Mouse (Mus musculus): ENCODE measurements around the gene Adh1. TPM values are rescaled to one million over a fixed set of nuclear protein-coding genes. Genes with fewer than 3 reads are reported as not detected.

The Adh1 gene
- polyA plus RNA-seq, 1 experiment from 2014 or later: 1.3 TPM

GRCm38 (mm10) chr3:138238046-138238445 lies 22.7 kb upstream of the Adh1 start:
- Histone ChIP-seq H3K27ac (no peak overlapping the region), H3K4me3 (replicated peaks; ENCODE audit: low read length) (no peak overlapping the region), H3K27me3 (ENCODE audit: control insufficient read depth, insufficient read depth, low read length) (no peaks in the 10 kb centered on the region), H3K9ac (no peak overlapping the region), H3K4me1 (replicated peaks; ENCODE audit: control insufficient read depth, insufficient read depth, low read length) (0 out of 2 replicates have a peak, but pooled peaks cover 5% of the 10 kb centered on the region), H3K36me3 (replicated peaks; ENCODE audit: control insufficient read depth, insufficient read depth) (no peaks in the 10 kb centered on the region), H3K9me3 (ENCODE audit: control insufficient read depth, low read length) (no peaks in the 10 kb centered on the region), H3K4me2 (replicated peaks) (no peak overlapping the region)
- ATAC-seq (ENCODE audit: low FRiP score) (no peak), DNase-seq (ENCODE audit: low spot score) (no peak)
- WGBS: 87% methylated on average over 10 of the region's 10 CpGs

GRCm38 (mm10) chr3:138239461-138239860 lies 21.3 kb upstream of the Adh1 start:
- H3K27me3 ChIP-seq (ENCODE audit: control insufficient read depth, insufficient read depth, low read length): no peaks in the 10 kb centered on the region
- no peak overlapping the region for H3K4me2 ChIP-seq (replicated peaks)
- ATAC-seq (ENCODE audit: low FRiP score) (no peak), DNase-seq (ENCODE audit: low spot score) (no peak)
- H3K27ac ChIP-seq: no peak overlapping the region
- 93% methylated on average over 6 of the region's 6 CpGs for WGBS
- H3K4me1 ChIP-seq (replicated peaks; ENCODE audit: control insufficient read depth, insufficient read depth, low read length): 0 out of 2 replicates have a peak, but pooled peaks cover 5% of the 10 kb centered on the region
- H3K9ac ChIP-seq: no peak overlapping the region
- H3K36me3 ChIP-seq (replicated peaks; ENCODE audit: control insufficient read depth, insufficient read depth): no peaks in the 10 kb centered on the region
- no peak overlapping the region for H3K4me3 ChIP-seq (replicated peaks; ENCODE audit: low read length)
- no peaks in the 10 kb centered on the region for H3K9me3 ChIP-seq (ENCODE audit: control insufficient read depth, low read length)

GRCm38 (mm10) chr3:138240411-138240810 lies 20.4 kb upstream of the Adh1 start:
- DNase-seq (ENCODE audit: low spot score) (peak; percentile 34), ATAC-seq (ENCODE audit: low FRiP score) (no peak)
- no peak overlapping the region for H3K27ac ChIP-seq
- H3K4me2 ChIP-seq (replicated peaks): no peak overlapping the region
- H3K27me3 ChIP-seq (ENCODE audit: control insufficient read depth, insufficient read depth, low read length): no peaks in the 10 kb centered on the region
- 92% methylated on average over 3 of the region's 3 CpGs for WGBS
- H3K9me3 ChIP-seq (ENCODE audit: control insufficient read depth, low read length): no peaks in the 10 kb centered on the region
- no peak overlapping the region for H3K9ac ChIP-seq
- H3K4me1 ChIP-seq (replicated peaks; ENCODE audit: control insufficient read depth, insufficient read depth, low read length): 0 out of 2 replicates have a peak, but pooled peaks cover 5% of the 10 kb centered on the region
- H3K4me3 ChIP-seq (replicated peaks; ENCODE audit: low read length): no peak overlapping the region
- no peaks in the 10 kb centered on the region for H3K36me3 ChIP-seq (replicated peaks; ENCODE audit: control insufficient read depth, insufficient read depth)

DNA sequence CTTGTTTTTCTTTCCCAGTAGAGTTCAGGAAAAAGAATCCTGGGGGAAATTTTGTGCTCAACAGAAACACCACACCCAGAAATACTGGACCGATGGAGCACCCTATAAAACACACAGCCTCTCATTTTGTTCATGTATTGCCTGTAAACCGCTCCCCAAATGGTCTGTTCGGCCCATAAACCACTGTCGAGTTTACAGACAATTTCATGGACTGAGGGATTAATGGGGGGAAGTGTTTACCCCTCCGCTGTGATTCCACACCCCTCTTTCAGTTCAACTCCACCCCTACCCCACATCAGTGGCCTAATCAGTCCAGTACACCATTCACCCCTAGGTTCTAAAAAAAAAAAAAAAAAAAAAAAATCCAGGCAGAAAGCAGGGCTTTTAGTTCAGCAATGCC lies 19.8 kb upstream of the Adh1 start:
- H3K4me1 ChIP-seq (replicated peaks; ENCODE audit: control insufficient read depth, insufficient read depth, low read length): 0 out of 2 replicates have a peak, but pooled peaks cover 5% of the 10 kb centered on the region
- no peak overlapping the region for H3K27ac ChIP-seq
- no peaks in the 10 kb centered on the region for H3K27me3 ChIP-seq (ENCODE audit: control insufficient read depth, insufficient read depth, low read length)
- WGBS: 85% methylated on average over 5 of the region's 5 CpGs
- no peak for DNase-seq (ENCODE audit: low spot score)
- no peaks in the 10 kb centered on the region for H3K36me3 ChIP-seq (replicated peaks; ENCODE audit: control insufficient read depth, insufficient read depth)
- no peaks in the 10 kb centered on the region for H3K9me3 ChIP-seq (ENCODE audit: control insufficient read depth, low read length)
- no peak overlapping the region for H3K9ac ChIP-seq
- no peak overlapping the region for H3K4me2 ChIP-seq (replicated peaks)
- no peak overlapping the region for H3K4me3 ChIP-seq (replicated peaks; ENCODE audit: low read length)
- ATAC-seq (ENCODE audit: low FRiP score): no peak

DNA sequence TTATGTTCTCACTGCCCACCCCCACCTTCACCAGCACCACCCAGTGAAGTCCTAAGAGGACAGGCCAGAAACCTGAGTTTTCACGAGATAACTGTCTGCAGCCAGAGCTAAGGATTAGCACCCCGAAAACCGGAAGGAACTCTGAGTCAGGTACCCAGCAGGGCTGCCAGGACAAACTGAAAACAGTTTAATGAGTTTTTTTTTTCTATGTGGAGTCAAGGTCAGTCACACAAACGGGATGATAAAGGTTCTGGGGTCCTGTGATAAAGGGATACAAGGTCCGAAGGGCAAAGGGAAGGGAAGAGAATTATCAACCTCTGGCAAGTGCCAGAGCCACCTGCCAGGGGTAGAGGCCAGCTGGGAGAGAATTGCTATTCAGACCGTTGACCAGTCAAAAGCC lies 19.4 kb upstream of the Adh1 start:
- no peak overlapping the region for H3K27ac ChIP-seq
- H3K9ac ChIP-seq: no peak overlapping the region
- no peak for DNase-seq (ENCODE audit: low spot score)
- 0 out of 2 replicates have a peak, but pooled peaks cover 5% of the 10 kb centered on the region for H3K4me1 ChIP-seq (replicated peaks; ENCODE audit: control insufficient read depth, insufficient read depth, low read length)
- H3K36me3 ChIP-seq (replicated peaks; ENCODE audit: control insufficient read depth, insufficient read depth): no peaks in the 10 kb centered on the region
- no peak overlapping the region for H3K4me3 ChIP-seq (replicated peaks; ENCODE audit: low read length)
- WGBS: 75% methylated on average over 6 of the region's 6 CpGs
- no peak overlapping the region for H3K4me2 ChIP-seq (replicated peaks)
- no peak for ATAC-seq (ENCODE audit: low FRiP score)
- no peaks in the 10 kb centered on the region for H3K27me3 ChIP-seq (ENCODE audit: control insufficient read depth, insufficient read depth, low read length)
- no peaks in the 10 kb centered on the region for H3K9me3 ChIP-seq (ENCODE audit: control insufficient read depth, low read length)

GRCm38 (mm10) chr3:138242021-138242726 lies 18.6 kb upstream of the Adh1 start:
- Histone ChIP-seq H3K4me2 (replicated peaks) (no peak overlapping the region), H3K4me1 (replicated peaks; ENCODE audit: control insufficient read depth, insufficient read depth, low read length) (0 out of 2 replicates have a peak, but pooled peaks cover 5% of the 10 kb centered on the region), H3K9me3 (ENCODE audit: control insufficient read depth, low read length) (no peaks in the 10 kb centered on the region), H3K4me3 (replicated peaks; ENCODE audit: low read length) (no peak overlapping the region), H3K36me3 (replicated peaks; ENCODE audit: control insufficient read depth, insufficient read depth) (no peaks in the 10 kb centered on the region), H3K9ac (no peak overlapping the region), H3K27ac (peak overlapping the region; percentile 7; the same call in 1 of the 2 replicates), H3K27me3 (ENCODE audit: control insufficient read depth, insufficient read depth, low read length) (no peaks in the 10 kb centered on the region)
- 53% methylated on average over 14 of the region's 14 CpGs for WGBS
- DNase-seq (ENCODE audit: low spot score) (peak; percentile 55), ATAC-seq (ENCODE audit: low FRiP score) (peak; percentile 61; the same call in 1 of the 2 replicates)

DNA sequence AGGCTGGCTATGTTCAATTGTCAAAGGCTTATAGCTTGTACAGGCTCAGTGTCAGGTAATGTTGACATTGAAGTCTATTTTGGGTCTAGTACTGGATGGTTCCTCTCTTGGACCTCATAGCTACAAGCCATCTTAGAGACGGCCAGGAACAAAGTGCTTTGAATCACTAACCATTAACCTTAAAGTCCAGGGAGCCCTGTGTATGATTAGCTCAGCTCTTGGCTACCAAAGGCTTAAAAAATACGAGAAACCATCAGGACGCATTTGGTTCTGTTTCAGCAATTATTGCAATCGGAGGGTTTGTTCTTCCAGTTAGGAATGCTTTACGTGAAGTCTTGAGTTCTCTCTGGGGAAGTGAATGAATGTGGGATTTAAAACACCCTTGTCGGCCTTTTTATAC lies 17.9 kb upstream of the Adh1 start:
- no peak overlapping the region for H3K4me2 ChIP-seq (replicated peaks)
- no peaks in the 10 kb centered on the region for H3K9me3 ChIP-seq (ENCODE audit: control insufficient read depth, low read length)
- 0 out of 2 replicates have a peak, but pooled peaks cover 5% of the 10 kb centered on the region for H3K4me1 ChIP-seq (replicated peaks; ENCODE audit: control insufficient read depth, insufficient read depth, low read length)
- H3K27ac ChIP-seq: no peak overlapping the region
- no peak overlapping the region for H3K9ac ChIP-seq
- ATAC-seq (ENCODE audit: low FRiP score) (no peak), DNase-seq (ENCODE audit: low spot score) (no peak)
- no peaks in the 10 kb centered on the region for H3K27me3 ChIP-seq (ENCODE audit: control insufficient read depth, insufficient read depth, low read length)
- WGBS: 90% methylated on average over 6 of the region's 6 CpGs
- no peak overlapping the region for H3K4me3 ChIP-seq (replicated peaks; ENCODE audit: low read length)
- no peaks in the 10 kb centered on the region for H3K36me3 ChIP-seq (replicated peaks; ENCODE audit: control insufficient read depth, insufficient read depth)

DNA sequence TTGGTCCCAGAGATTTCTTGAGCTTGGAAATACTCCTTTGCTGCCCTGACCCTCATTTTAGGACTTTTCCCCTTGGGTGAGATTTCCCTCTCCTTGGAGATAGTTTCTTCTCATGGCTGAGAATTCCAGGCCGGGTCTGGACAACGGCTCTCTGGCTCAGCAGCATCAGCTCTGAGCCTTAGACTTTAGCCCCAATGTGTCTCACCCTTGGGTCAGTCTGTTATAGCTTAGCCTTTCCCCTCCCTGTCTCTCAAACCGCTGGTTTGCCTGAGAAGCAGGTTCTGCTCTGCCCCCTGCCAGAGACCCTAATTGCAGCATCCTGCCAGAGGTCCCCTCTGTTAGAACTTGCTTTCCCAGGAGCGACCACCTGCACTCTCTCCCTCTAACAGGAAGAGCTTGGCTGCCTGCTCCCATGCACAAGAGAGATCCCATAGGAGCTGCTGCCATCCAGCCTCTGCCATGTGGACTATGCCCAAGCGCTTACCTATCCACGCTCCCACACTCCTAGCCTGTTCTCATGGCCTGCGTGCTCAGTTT lies 16.4 kb upstream of the Adh1 start:
- H3K4me3 ChIP-seq (replicated peaks; ENCODE audit: low read length): no peak overlapping the region
- no peaks in the 10 kb centered on the region for H3K9me3 ChIP-seq (ENCODE audit: control insufficient read depth, low read length)
- H3K27ac ChIP-seq: no peak overlapping the region
- ATAC-seq (ENCODE audit: low FRiP score): no peak
- DNase-seq (ENCODE audit: low spot score): no peak
- 0 out of 2 replicates have a peak, but pooled peaks cover 5% of the 10 kb centered on the region for H3K4me1 ChIP-seq (replicated peaks; ENCODE audit: control insufficient read depth, insufficient read depth, low read length)
- H3K4me2 ChIP-seq (replicated peaks): no peak overlapping the region
- WGBS: 73% methylated on average over 7 of the region's 7 CpGs
- H3K27me3 ChIP-seq (ENCODE audit: control insufficient read depth, insufficient read depth, low read length): no peaks in the 10 kb centered on the region
- H3K9ac ChIP-seq: no peak overlapping the region
- no peaks in the 10 kb centered on the region for H3K36me3 ChIP-seq (replicated peaks; ENCODE audit: control insufficient read depth, insufficient read depth)

DNA sequence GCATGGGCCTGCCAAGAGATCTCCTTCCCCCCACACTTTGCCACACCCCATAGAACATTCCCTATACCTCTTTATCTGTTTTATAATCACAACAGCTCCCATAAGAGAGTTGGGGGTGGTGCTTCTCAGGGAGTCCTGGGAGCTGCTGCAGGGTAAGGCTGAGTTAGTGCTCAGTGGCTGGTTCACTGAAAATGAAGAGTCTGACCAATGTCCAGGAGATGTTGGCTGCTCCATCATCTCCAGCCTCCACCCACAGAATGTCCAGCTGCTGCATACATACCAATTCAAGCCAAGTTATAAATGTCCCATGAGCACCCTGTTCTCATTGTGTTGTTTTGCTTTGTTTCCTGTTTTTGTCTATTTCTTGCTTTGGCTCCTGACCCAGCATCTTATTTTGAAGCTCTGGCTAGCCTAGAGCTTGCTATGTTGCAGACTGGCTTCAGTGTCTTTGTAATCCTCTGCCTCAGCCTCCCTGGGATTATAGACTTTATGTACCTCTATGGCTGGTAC lies 14.2 kb upstream of the Adh1 start:
- Histone ChIP-seq H3K9me3 (ENCODE audit: control insufficient read depth, low read length) (no peaks in the 10 kb centered on the region), H3K4me3 (replicated peaks; ENCODE audit: low read length) (no peak overlapping the region), H3K4me1 (replicated peaks; ENCODE audit: control insufficient read depth, insufficient read depth, low read length) (0 out of 2 replicates have a peak, but pooled peaks cover 5% of the 10 kb centered on the region), H3K4me2 (replicated peaks) (no peak overlapping the region), H3K9ac (no peak overlapping the region), H3K27ac (no peak overlapping the region), H3K36me3 (replicated peaks; ENCODE audit: control insufficient read depth, insufficient read depth) (no peaks in the 10 kb centered on the region), H3K27me3 (ENCODE audit: control insufficient read depth, insufficient read depth, low read length) (no peaks in the 10 kb centered on the region)
- ATAC-seq (ENCODE audit: low FRiP score) (no peak), DNase-seq (ENCODE audit: low spot score) (no peak)
